Mouse (Mus musculus) left cerebral cortex, adult 2 months (tissue): ENCODE measurements around the gene Mpo. TPM values are rescaled to one million over a fixed set of nuclear protein-coding genes. Genes with fewer than 3 reads are reported as not detected.

Source experiments
- DNase-seq, 2 experiments: peaks; one replicate each; pipeline ENCODE4 v3.0.0; 2021 to 2022; ENCODE audit warnings: low spot score in 2 of 2, mixed read lengths in 1 of 2; ENCODE audit errors: extremely low spot score in 1 of 2
- H3K27ac ChIP-seq: fragments of 200-600 bp; 2 replicates; pipeline ENCODE4 v1.8.1; 2022
- H3K4me3 ChIP-seq: fragments of 200-600 bp; 2 replicates; pipeline ENCODE4 v1.8.1; 2022
- CTCF ChIP-seq: fragments of 200-600 bp; IDR thresholded peaks from 2 replicates; pipeline ENCODE4 v1.8.1; 2022; ENCODE audit warnings: antibody characterized with exemption, mild to moderate bottlenecking, moderate library complexity
- intact Hi-C: fragments of 180-260 bp; cut with DNase I; formaldehyde crosslinking; loops from one replicate; pipeline ENCODE4 v1.15.1; 2025
- microRNA-seq, 2 experiments: library from miRNA; unstranded; fragments of <30 nt; microRNA quantifications; one replicate each; pipeline ENCODE4 v1.2.0; 2021
- total RNA-seq, 2 experiments: library from RNA; stranded (reverse); gene quantifications; 2 replicates each; pipeline ENCODE4 v1.2.3; 2021

Gene Mpo
- total RNA-seq, 2 experiments from 2014 or later, result not detected

DNA sequence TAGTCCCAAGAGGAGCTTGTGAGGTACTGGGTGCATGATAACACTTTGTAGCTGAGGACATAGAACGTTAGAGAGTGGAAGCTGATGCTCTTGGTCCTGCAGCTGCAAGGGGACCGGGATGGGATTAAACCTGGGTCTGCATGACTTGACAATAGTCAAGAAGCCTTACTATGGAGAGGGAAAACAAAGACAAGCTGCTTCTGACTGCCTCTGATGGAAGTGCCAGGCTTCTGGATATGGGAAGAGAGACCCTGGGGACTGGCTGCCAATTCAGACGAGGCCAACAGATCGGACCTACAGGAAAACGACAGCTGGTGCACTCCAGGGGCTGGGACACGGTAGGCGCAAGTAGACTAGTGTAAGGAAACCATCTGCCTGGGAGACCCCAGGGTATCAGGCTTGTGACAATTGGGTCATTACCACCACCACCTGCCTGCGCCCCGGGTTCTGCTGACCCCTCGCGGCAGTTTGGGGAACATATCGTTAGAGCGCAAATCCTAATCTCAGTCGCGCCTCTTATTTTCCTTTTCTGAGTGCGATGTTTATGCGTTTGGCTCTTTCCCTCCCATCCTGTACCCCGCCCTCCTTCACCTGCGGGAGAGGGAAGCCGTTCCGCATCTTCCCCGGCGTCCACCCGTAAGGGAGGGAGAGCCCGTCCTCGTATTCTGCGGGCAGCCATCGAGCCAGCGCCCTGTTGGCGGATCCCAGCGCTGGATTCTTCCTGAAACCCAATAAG is 23.5 kb downstream of the Mpo start:
- intact Hi-C loops, result loop anchor here (2.0 kb wide), 1 partner anchor 154 kb away; the partner anchor contains the start of gene Rnf43

DNA sequence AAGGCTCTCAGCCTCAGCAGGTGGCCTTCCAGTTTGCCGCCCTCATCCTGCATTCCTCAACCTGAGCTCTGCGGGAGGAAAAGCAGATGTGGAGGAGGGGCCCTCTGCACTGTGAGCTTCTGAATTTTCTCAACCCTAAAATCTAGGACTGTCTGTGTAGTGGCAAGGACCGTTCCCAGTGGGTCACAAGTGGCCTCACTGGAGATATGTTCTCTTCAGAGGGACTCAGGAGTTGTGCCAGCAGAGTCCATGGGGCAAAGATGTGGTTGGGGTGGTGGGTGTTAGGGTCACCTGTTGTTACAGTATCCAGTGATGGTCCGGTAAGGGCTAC is 24.0 kb downstream of the Mpo start:
- no peak for TF ChIP-seq CTCF
- Histone ChIP-seq H3K27ac (no peak overlapping the region), H3K4me3 (peak overlapping the region; percentile 57)
- no peak for DNase-seq
- intact Hi-C loops, result loop anchor here (2.0 kb wide), 1 partner anchor 155 kb away; the partner anchor contains the start of gene Rnf43

More for the DNA sequence above, 23.5 kb downstream of the Mpo start:
- peak; percentile 44 to 58 for DNase-seq
- H3K4me3 ChIP-seq, result peak overlapping the region; percentile 57
- H3K27ac ChIP-seq, result peak overlapping the region; percentile 20; the same call in 1 of the 2 replicates
- peak; percentile 84 for TF ChIP-seq CTCF

DNA sequence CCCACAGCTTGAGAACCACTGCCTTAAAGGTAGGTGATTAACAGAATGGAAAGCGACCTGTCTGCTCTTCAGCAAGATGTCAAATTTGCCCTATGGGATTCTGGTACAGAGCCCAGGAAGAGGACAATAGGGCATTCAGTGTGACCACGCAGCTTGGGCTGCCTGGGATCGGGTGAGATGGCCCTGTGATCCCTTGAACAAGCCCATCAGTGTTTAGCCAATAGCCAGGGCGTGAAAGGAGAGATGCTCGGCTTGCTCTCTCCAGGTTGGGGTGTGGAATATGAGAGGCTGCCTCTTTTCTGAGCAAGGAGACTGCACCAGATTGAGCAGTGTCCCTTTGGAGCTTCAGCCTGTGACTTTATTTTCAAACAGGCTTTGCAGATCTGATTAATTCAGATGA is 28.1 kb downstream of the Mpo start:
- intact Hi-C loops, result no loop called here
- Histone ChIP-seq H3K27ac (peak overlapping the region; percentile 59; the same call in 1 of the 2 replicates), H3K4me3 (no peak overlapping the region)
- no peak for DNase-seq
- TF ChIP-seq CTCF, result no peak

DNA sequence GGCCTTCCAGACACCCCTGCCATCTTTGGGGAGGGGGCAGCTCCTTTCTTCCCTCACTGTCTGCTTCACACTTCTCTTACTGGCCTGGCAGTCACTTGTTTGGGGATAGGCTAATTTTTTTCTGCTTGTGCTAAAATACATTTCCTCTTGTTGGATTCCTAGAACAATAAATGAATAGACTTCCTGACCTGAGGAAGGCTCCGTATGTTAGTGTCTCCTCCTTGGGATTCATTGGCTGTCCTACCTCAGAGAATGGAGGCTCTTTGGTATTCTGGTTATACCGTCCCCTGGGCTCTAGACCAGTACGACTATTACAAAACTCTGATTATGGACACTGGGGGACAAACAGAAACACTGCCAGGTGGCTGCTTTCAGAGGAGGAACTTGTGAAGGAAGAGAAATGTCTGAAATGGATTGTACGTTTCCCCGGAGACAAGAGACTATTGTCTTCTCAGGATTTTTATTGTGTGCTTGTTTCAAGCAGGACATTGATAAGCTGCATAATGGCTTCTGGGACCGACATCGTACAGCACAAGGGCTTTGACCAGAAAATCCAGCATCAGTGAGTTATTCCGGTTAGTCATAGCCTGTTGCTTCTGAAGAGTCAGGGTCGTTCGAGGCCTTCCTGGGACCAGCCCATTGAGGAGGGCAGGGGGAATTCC is 35.0 kb downstream of the Mpo start, which contains the start of gene Lpo:
Gene Lpo, minus strand, starts transcription at position 51 of the 662 bp plus-strand sequence.
- intact Hi-C loops, result no loop called here
- Histone ChIP-seq H3K27ac (no peak within 1 kb of the TSS), H3K4me3 (no peak within 1 kb of the TSS)
- no peak for DNase-seq
- no peak for TF ChIP-seq CTCF

DNA sequence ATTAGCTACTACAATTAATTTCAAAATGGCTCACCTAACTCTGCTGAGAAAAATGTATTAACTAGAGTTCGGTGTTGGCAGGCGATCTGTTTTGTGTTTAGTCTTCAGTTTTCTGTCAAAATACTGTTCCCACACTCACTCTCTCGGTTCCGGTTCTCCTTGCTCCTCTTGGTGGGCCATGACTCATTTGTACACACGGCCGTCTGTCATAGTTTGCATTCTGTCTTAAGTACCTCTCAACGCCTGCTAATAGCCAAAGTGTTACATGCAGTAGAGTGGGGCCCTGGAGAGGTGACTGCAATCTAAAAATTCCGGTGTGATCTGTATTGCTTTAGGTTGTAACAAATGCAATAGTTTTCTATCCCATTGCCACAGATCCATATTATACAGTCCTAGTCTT is 47.3 kb downstream of the Mpo start:
- no peak for TF ChIP-seq CTCF
- H3K4me3 ChIP-seq, result no peak overlapping the region
- intact Hi-C loops, result no loop called here
- DNase-seq, result no peak
- no peak overlapping the region for H3K27ac ChIP-seq

DNA sequence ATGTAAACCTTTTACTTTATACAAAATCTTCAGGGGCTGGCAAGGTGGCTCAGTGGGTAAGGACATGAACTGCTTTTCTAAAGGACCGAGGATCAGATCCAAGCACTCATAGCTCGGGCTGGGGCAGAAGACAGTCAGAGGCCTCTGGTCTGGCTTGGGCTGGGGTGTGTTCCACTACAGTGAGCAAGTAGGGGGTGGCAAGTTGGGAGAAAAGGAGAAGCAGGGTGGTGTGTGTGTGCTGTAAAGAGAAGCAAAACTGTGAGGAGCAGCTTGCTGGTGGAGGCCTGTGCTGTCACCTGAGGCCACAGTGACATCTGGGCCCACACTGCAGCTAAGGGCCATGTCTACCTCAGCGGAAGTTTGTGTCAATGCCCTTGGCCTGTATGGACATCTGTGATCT is 48.1 kb downstream of the Mpo start:
- Histone ChIP-seq H3K4me3 (no peak overlapping the region), H3K27ac (no peak overlapping the region)
- DNase-seq, result no peak
- intact Hi-C loops, result no loop called here
- TF ChIP-seq CTCF, result no peak

DNA sequence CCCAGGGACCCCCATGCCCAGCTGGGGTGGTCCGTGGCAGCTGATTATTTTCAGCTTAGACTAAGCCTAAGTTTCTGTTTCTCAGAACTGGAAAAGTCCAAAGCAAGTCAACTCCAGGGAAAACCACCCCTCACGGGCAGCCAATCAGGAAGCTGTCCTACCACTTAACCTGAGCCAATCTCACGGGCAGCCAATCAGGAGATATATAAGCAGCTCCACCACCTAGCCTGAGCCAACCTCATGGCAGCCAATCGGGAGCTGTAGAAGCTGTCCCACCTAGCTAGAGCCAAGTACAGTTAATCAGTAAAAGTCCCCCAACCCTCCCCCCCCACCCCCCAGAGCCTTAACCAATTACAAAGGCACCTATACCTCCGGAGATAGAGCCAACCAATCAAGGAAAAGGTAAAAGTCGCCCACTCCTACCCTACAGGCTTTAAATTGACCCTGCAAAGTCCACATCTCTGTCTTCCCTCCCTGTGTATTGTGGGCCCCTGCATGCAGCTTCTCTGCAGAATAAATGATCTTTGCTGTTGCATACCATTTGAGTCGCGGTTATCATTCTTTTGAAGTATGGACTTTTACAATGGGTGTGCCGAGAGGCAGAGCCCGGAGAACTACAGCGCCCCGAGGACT is 53.7 kb downstream of the Mpo start:
- no peak for DNase-seq
- Histone ChIP-seq H3K27ac (no peak overlapping the region), H3K4me3 (no peak overlapping the region)
- TF ChIP-seq CTCF, result no peak
- intact Hi-C loops, result no loop called here

DNA sequence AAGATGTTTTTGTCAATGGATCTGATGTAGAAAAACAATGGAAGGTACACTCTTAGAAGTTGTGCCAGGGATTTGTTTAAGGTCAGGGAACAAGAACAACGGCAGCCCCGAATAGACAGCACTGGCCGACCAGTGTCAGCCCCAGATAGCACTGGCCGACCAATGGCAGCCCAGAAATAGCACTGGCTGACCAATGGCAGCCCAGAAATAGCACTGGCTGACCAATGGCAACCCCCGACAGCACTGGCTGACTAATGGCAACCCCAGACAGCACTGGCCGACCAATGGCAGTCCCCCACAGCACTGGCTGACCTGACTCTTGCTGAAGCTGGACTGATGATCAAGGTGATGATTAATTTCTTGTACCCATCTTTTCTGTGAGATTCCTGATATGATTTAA is 54.5 kb downstream of the Mpo start:
- no peak overlapping the region for H3K4me3 ChIP-seq
- H3K27ac ChIP-seq, result no peak overlapping the region
- intact Hi-C loops, result no loop called here
- no peak for DNase-seq
- no peak for TF ChIP-seq CTCF

DNA sequence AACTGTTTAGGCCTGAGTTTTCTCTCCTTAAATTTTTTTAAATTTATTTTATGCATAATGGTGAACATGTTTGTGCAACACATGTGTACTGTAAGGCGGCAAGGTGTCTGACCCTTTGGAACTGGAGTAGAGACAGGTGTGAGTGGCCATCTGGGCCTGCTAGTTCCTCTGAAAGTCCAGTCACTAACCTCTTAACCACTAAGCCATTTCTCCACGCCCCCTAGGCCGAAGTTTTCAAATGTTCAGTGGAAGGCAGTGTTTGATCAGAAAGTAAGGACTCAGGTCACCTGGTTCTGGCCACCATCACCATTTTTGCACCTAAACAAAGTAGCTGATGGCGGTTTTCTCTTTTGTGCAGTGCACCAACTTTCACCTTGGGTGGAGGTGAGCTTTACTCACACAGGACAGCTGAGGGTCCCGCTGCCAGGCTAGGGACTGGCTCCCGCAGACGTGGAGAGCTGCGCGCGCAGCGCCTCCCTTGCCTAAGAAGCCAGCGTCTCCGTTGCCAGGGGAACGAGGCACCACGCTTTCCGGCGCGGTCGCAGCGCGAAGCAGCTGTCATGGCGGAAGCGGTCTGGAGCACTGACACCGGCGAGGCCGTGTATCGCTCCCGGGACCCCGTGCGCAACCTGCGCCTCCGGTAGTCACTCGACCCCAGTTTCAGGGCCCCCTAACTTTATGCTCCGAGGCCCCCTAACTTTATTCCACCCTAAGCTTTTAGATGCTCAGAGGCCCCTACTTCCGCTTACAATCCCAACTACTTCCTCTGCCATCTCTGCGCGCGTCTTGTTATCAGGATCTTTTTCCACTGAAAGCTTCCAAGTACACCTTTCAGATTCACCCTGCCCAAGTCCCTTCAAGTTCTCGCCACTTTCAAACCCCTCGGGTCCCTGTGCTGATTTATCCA is 59.6 kb downstream of the Mpo start, which contains the start of gene Mks1:
Gene Mks1, plus strand, starts transcription at position 526 of the 907 bp plus-strand sequence.
- peak; percentile 89 to 90 for DNase-seq
- intact Hi-C loops, result no loop called here
- Histone ChIP-seq H3K4me3 (peak within 1 kb of the TSS; percentile 56), H3K27ac (peak within 1 kb of the TSS; percentile 77)
- no peak; the same call in 1 of the 2 replicates for TF ChIP-seq CTCF

DNA sequence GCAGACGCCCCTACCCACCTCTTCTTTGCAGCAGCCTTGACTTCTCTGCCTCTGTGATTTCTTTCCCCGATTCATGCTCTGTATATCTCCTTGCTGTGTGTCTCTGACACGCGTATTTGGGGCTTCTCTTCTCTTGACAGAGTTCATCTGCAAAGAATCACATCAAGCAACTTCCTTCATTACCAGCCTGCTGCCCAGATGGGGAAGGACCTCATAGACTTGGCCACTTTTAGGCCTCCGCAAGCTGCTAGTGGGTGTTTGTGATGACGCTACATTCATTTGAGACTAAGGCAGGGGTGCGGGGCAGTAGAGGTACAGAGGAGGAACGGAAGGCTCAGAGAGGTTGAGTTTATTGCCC is 60.2 kb downstream of the Mpo start:
- peak overlapping the region; percentile 77 for H3K27ac ChIP-seq
- H3K4me3 ChIP-seq, result peak overlapping the region; percentile 56
- peak; percentile 25 to 31 for DNase-seq
- intact Hi-C loops, result no loop called here
- no peak for TF ChIP-seq CTCF

Small RNAs within 50 kb of the gene (microRNA-seq; reads per million reads assigned to microRNA genes)
- gene Mir142, result 0 reads per million in 2 experiments
- gene Mir142b, result 0 reads per million in 2 experiments

Other genes with a start within 250 kb of the Mpo start
- gene Gm11492, start 226.9 kb upstream of the Mpo start, total RNA-seq, result not detected
- gene Sept4, start 224.7 kb upstream of the Mpo start, total RNA-seq, result 100 to 1,000 TPM; 156 to 175 TPM
- gene Mtmr4, start 201.4 kb upstream of the Mpo start, total RNA-seq, result 10 to 100 TPM; 80.4 to 99.0 TPM
- gene Hsf5, start 176.4 kb upstream of the Mpo start, total RNA-seq, result under 1 TPM; 0.54 to 0.77 TPM
- 1 to 10 TPM; 1.7 to 2.8 TPM for gene Rnf43, start 130.9 kb upstream of the Mpo start, total RNA-seq
- 10 to 100 TPM; 66.3 to 82.3 TPM for gene Supt4a, start 56.0 kb upstream of the Mpo start, total RNA-seq
- gene Tspoap1, start 33.0 kb upstream of the Mpo start, total RNA-seq, result 100 to 1,000 TPM; 190 to 202 TPM
- gene Lpo, start 34.7 kb downstream of the Mpo start, total RNA-seq, result under 1 TPM; 0.45 to 0.75 TPM
- 1 to 10 TPM; 4.0 to 5.8 TPM for gene Mks1, start 59.6 kb downstream of the Mpo start, total RNA-seq
- gene Epx, start 82.0 kb downstream of the Mpo start, total RNA-seq, result under 1 TPM; 0.11 to 0.19 TPM
- not detected for gene Olfr462, start 98.7 kb downstream of the Mpo start, total RNA-seq
- not detected for gene Olfr463, start 103.8 kb downstream of the Mpo start, total RNA-seq
- 1 to 10 TPM; 2.0 to 2.7 TPM for gene Olfr464, start 127.4 kb downstream of the Mpo start, total RNA-seq
- gene Dynll2, start 194.0 kb downstream of the Mpo start, total RNA-seq, result 100 to 1,000 TPM; 578 to 608 TPM